23 mouse cellular contexts compared by ENCODE assay signal in the genomic region with DNA sequence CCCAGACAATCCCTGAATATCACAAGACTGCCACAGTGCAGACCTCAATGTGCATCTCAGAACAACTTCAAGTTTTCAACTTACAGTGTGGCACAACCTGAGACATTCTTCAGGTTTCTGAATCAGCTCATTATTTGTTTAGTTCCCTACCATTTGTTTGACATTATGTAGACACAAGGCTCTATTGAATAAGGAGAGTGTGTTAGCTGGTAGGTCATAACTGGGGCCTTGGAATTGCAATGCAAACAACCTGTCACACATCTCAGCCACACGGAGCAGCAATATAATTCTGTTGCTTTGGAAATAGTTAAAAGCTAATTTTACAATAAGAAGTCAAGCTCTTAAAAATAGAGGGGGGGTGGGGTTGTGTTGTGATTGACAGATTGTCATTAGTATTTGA. TPM values are rescaled to one million over a fixed set of nuclear protein-coding genes. Genes with fewer than 3 reads are reported as not detected.
A peak's percentile ranks its signal among the peaks of the same experiment; 100 is the strongest.
DNase-seq lines count a peak whose midpoint lies in the region; ATAC-seq and TF ChIP-seq lines count a peak whose summit lies in the region.
"Had no signal": no experiment of that assay in that cellular context is flagged by ENCODE, and none has a peak within 500 bp of the region (broad histone marks: within the 10 kb centered on the region; RNA-seq: fewer than 3 reads in every experiment).

No protein-coding gene starts in this region.

- no peak for TF ChIP-seq CTCF in lung, embryonic 14.5 days (IDR thresholded peaks at IDR 0.05; ENCODE audit: low read depth)
- no peak for TF ChIP-seq CTCF in stomach, postnatal 0 days (IDR thresholded peaks at IDR 0.05; ENCODE audit: low read depth)
- no peak for TF ChIP-seq CTCF in left cerebral cortex, adult 2 months (IDR thresholded peaks at IDR 0.05)

- H3K4me2 ChIP-seq in lung, embryonic 14.5 days: no peak overlapping the region
- no peak overlapping the region for H3K4me2 ChIP-seq in stomach, postnatal 0 days (replicated peaks; ENCODE audit: low read depth)
- H3K4me2 ChIP-seq: embryonic facial prominence, embryonic 12.5 days; forebrain, embryonic 13.5 days; forebrain, embryonic 15.5 days had no signal

- peak; percentile 54; the same call in 1 of the 2 replicates for ATAC-seq in lung, embryonic 14.5 days (ENCODE audit: insufficient read depth)
- peak; percentile 69; the same call in 1 of the 2 replicates for ATAC-seq in stomach, postnatal 0 days (ENCODE audit: low FRiP score, low TSS enrichment)
- ATAC-seq: activated CD4-positive, CD25-positive, alpha-beta regulatory T cell, adult 4 months; CD4-positive, CD25-positive, alpha-beta regulatory T cell, adult 4 months; forebrain, embryonic 13.5 days; forebrain, embryonic 15.5 days; Patski had no signal

- peak; percentile 2 for DNase-seq in lung, embryonic 14.5 days
- DNase-seq in lung, postnatal 36 days: no peak
- peak; percentile 39 for DNase-seq in forelimb bud, embryonic 11.5 days (ENCODE audit: low read depth, low spot score)
- no peak for DNase-seq in stomach, postnatal 0 days (ENCODE audit: low spot score)
- no peak for DNase-seq in left cerebral cortex, adult 2 months (ENCODE audit: extremely low spot score in 1 of 2, low spot score in 2 of 2)
- DNase-seq: adrenal gland, adult 8-10 months; adrenal gland, postnatal 14 days; adrenal gland, postnatal 36 days; B cell, adult 2 months; cerebellum, adult 11-12 months; cerebellum, adult 2 months; cerebellum, adult 9-10 months; cerebellum, postnatal 10 days; cerebellum, postnatal 25 days had no signal

- H3K27me3 ChIP-seq in lung, embryonic 14.5 days (ENCODE audit: insufficient read depth, low read length): no peaks in the 10 kb centered on the region
- no peaks in the 10 kb centered on the region for H3K27me3 ChIP-seq in stomach, postnatal 0 days (ENCODE audit: control insufficient read depth, insufficient read depth, low read length)
- H3K27me3 ChIP-seq: CH12.LX; embryonic facial prominence, embryonic 12.5 days; forebrain, embryonic 13.5 days; forebrain, embryonic 15.5 days had no signal

- no peak overlapping the region for H3K27ac ChIP-seq in lung, embryonic 14.5 days (ENCODE audit: low read depth)
- no peak overlapping the region for H3K27ac ChIP-seq in stomach, postnatal 0 days (replicated peaks)
- H3K27ac ChIP-seq in left cerebral cortex, adult 2 months: no peak overlapping the region
- H3K27ac ChIP-seq: embryonic facial prominence, embryonic 10.5 days; embryonic facial prominence, embryonic 12.5 days; forebrain, embryonic 13.5 days; forebrain, embryonic 15.5 days had no signal

- H3K9ac ChIP-seq in lung, embryonic 14.5 days: no peak overlapping the region
- no peak overlapping the region for H3K9ac ChIP-seq in stomach, postnatal 0 days (ENCODE audit: low read length)
- H3K9ac ChIP-seq: embryonic facial prominence, embryonic 12.5 days; forebrain, embryonic 13.5 days; forebrain, embryonic 15.5 days had no signal

- intact Hi-C loops in left cerebral cortex, adult 2 months (cut with DNase I): no loop called here

- whole genome bisulfite sequencing in lung, embryonic 14.5 days: 18% methylated on average over 1 of the region's 1 CpGs
- 27% methylated on average over 1 of the region's 1 CpGs for WGBS in stomach, postnatal 0 days

- H3K36me3 ChIP-seq in lung, embryonic 14.5 days (ENCODE audit: insufficient read depth): no peaks in the 10 kb centered on the region
- H3K36me3 ChIP-seq in stomach, postnatal 0 days (ENCODE audit: control insufficient read depth, insufficient read depth, low read length): no peaks in the 10 kb centered on the region
- H3K36me3 ChIP-seq: embryonic facial prominence, embryonic 10.5 days; embryonic facial prominence, embryonic 12.5 days; forebrain, embryonic 15.5 days; G1E had no signal

- no peaks in the 10 kb centered on the region for H3K4me1 ChIP-seq in lung, embryonic 14.5 days (ENCODE audit: insufficient read depth)
- H3K4me1 ChIP-seq in stomach, postnatal 0 days (replicated peaks; ENCODE audit: control insufficient read depth, insufficient read depth): no peaks in the 10 kb centered on the region
- H3K4me1 ChIP-seq: embryonic facial prominence, embryonic 10.5 days; embryonic facial prominence, embryonic 12.5 days; forebrain, embryonic 13.5 days; forebrain, embryonic 15.5 days had no signal

- no peak overlapping the region for H3K4me3 ChIP-seq in lung, embryonic 14.5 days (ENCODE audit: low read depth, low read length)
- H3K4me3 ChIP-seq in stomach, postnatal 0 days (ENCODE audit: low read depth, low read length): no peak overlapping the region
- no peak overlapping the region for H3K4me3 ChIP-seq in left cerebral cortex, adult 2 months
- H3K4me3 ChIP-seq: embryonic facial prominence, embryonic 10.5 days; embryonic facial prominence, embryonic 12.5 days; forebrain, embryonic 13.5 days; forebrain, embryonic 15.5 days had no signal

- no peaks in the 10 kb centered on the region for H3K9me3 ChIP-seq in lung, embryonic 14.5 days (ENCODE audit: low read depth, low read length)
- H3K9me3 ChIP-seq in stomach, postnatal 0 days (ENCODE audit: control insufficient read depth, low read length): no peaks in the 10 kb centered on the region
- H3K9me3 ChIP-seq: embryonic facial prominence, embryonic 10.5 days; embryonic facial prominence, embryonic 12.5 days; forebrain, embryonic 13.5 days; forebrain, embryonic 15.5 days; G1E had no signal

- no peak for TF ChIP-seq EP300 in stomach, postnatal 0 days (optimal IDR thresholded peaks at IDR 0.05)

RNA-seq across cellular contexts. Expression of a gene that starts 24.6 kb away (rescaled TPM):
- 9.0 and 10.4 TPM in 2 replicates for polyA plus RNA-seq in lung, embryonic 14.5 days (2014; fragmentation: Nextera tagmentation; extraction: Ambion mirVana)
- 2.3 and 2.6 TPM in 2 replicates for polyA plus RNA-seq in stomach, postnatal 0 days (2015; fragmentation: Nextera tagmentation; extraction: Ambion mirVana)
- 10 to 100 TPM; 24.6 to 25.7 TPM for total RNA-seq in left cerebral cortex, adult 2 months (2021)
- total RNA-seq: CH12.LX had no signal

Comparison
In these comparisons a context has a peak if more than half of its experiments do, and no peak if none do; other contexts are left out.
1. DNase-seq: peak in lung, embryonic 14.5 days (single experiment) and forelimb bud, embryonic 11.5 days (single experiment); none in lung, postnatal 36 days (single experiment), stomach, postnatal 0 days (single experiment) and left cerebral cortex, adult 2 months (0 of 2).